In genomic region chr7:40575971-40576370, GRCm38 (mm10) we compare ENCODE assay signal across 11 mouse cellular contexts.
"Had no signal": no experiment of that assay in that cellular context is flagged by ENCODE, and none has a peak within 500 bp of the region (broad histone marks: within the 10 kb centered on the region; RNA-seq: fewer than 3 reads in every experiment).

No protein-coding gene starts in this region.

- DNase-seq: lung, adult 18-20 months; lung, embryonic 14.5 days; lung, postnatal 10 days; lung, postnatal 4 days; midbrain, embryonic 14.5 days; retina, postnatal 1 day; right cerebral cortex, postnatal 4 days; spleen, adult 18-20 months; thymus, adult 2 months; thymus, postnatal 25 days; thymus, postnatal 4 days had no signal
